Mouse (Mus musculus): Measurements from ENCODE around the gene Mpst.

Mpst gene

DNA sequence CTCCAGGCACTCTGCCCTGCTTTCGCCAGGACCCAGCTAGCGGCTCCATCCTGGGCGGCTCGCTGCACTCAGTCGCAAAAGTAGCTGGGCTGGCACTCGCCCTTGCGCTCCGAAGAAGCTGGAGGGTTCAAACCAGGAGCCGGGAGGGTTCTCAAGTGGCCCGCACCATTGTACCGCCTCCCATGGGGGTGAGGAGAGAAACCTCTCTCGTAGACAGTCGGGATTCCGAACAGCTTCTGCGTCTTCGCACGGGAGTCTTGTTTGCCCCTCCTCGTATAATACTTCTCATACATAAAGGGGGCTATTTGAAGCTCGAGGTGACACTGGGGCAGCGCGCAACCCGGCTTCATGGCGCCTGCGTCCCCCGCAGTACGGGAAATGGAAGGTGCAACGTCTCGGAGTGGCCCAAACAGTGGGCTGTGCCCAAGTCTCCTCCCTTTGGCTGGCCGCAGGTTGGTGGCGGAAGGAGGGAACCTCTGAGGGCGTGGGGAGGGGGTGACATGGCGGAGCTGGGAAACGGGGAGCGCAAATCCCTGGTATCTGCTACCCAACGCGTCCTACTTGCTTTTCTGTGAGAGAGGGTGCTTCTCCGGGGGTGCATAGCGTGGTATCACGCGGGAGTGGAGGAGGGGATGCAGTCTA, at the start of gene Mpst:
TSS of gene Mpst (plus strand) at position 124 of the 642 bp plus-strand sequence.
- DNase-seq (ENCODE audit: low read depth, low spot score), result peak; percentile 85

DNA sequence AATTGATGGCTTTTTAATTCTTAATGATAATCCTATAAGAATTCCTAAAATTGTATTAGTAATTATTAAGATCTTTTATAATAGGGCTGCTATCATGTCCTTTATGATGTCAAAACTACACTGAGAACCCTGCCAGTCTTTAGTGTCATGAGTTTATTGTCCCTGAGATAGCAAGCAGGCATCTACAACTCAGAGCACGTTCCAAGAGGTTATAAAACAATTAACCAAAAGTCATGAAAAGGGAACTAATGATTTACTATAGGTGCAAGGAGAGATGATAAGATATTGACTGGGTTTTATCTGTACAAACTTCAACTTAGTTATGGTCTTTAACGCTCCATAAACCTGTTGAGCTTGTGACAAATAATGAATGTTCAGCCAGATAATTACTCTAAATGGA, 40.3 kb upstream of the Mpst start:
- no peak for DNase-seq (ENCODE audit: low read depth, low spot score)

DNA sequence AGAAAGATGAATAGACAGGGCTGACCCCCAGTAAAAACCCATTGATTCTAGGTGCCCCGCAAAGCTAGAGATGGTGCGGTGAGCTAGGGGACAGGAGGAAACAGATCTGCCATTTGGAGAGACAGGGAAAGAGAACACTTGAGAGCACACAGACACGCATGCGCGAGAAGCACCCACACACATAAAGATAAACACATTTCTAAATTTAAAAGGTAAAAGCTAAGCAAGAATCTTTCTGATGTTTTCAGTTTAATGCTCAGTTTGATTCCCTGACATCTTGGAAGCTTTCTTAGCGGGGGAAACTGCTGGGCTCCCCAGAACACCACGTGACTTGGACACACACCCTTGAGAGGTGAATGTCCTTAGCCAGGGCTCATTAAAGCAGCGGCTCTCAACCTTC, 39.3 kb upstream of the Mpst start:
- no peak for DNase-seq (ENCODE audit: low read depth, low spot score)

DNA sequence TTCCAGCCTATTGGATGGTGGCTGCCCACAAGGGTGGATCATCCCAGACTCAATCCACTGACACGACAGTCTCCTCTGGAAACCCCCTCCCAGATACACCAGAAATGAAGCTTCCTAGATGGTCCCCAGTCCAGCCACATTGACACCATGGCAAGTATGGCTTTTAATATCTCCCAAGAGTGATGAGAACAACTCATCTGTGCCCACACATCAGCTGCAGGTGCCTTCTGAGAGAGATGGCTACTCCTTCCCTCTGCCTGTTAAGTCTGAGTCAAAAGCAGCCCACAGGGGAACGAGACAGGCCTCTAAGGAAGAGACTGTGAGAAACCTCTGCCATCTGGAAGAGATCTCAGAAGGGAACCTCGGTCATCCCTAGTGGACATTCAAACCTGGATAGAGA, 38.4 kb upstream of the Mpst start:
- DNase-seq (ENCODE audit: low read depth, low spot score), result no peak

DNA sequence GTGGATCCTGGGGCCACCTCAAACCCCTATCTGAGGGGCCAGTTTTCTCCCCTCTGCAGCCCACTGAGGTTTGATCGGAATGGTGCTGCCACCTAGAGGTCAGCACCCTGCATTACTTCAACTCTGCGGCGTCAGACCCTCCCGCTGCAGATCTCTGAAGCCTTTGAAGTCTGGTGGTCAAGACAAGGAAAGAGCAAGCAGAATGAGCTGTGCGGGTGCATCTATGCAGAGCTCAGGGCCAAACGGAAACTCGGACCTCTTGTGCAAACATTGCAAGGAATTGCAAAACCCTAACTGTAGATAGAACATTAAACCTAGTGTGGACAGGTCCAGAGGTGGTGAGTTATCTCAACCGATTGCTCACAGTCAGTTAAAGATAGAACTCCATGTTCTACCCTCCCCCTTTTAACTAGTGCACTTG, 37.3 kb upstream of the Mpst start:
- DNase-seq (ENCODE audit: low read depth, low spot score), result no peak

DNA sequence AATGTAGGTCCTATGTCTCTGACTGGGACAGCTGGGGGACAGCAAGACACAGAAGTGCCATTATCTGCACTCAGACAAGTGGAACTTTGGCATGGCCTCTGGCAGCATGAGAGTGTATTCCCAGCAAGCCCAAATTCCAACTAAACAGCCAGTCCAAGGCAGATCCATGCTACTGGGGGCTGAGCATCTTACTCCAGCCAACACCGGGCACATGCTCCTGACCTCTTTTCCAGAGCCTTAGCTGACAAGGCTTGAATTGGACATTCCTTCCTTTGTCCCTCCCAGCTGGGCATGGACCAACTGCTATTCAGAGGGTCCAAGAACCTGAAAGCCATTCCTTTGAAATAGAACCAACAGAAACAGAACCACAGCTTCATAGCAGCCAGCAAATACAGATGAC, 36.6 kb upstream of the Mpst start:
- no peak for DNase-seq (ENCODE audit: low read depth, low spot score)

DNA sequence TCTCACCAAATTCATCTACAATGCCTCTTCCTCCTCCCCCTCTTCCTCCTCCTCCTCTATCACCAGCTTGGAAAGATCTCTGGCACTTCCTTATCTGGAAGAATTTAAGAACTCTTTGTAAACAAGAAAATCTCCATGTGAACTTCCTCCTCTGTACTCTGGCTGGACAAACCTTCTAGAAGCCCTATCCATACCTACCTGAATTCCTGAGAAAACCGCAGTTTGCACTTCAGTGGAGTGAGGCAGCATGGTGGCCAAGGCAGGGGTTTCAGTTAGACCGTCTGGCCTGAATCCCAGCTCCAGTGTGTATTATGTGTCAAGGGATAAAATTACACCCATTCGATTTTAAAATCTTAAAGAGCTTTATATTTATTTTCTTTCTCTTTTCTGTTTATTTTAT, 33.4 kb upstream of the Mpst start:
- no peak for DNase-seq (ENCODE audit: low read depth, low spot score)

DNA sequence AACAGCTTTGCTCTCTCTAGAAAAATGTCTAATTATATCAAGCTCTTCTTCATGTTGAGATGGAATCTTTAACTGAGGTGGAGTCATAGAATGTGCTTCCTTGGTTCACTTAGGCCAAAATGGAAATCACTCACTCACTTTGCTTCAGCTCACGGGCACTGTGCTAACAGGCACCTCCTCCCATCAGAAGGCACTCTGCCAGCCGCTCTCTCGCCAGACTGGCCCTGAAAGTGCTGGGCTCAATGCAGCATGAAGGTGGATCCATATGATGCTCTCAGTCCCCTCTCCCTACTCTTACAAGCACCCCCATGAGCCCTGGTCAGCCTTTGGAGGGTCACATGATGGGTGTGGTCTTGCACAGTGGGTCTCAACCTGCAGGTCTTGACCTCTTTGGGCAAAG, 32.0 kb upstream of the Mpst start:
- DNase-seq (ENCODE audit: low read depth, low spot score), result no peak

DNA sequence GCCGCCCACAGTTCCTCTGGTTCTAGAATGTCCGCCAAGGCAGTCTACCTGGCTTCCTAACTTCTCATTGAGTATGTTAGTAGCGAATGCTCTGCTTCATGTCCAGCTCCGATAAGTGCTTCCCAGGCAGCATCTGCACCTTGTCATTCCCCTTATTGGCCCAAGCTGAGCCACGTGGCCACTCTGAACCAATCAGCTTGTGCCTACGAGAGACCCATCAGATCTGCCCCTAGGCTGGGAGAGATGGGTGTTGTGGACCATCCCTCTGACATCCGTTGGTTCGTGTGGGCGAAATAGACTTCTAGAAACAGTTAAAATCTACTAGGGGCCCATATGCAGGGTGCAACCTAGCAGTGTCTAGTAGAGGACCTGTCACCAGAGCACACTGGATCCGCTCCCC, 28.4 kb upstream of the Mpst start:
- DNase-seq (ENCODE audit: low read depth, low spot score), result no peak

DNA sequence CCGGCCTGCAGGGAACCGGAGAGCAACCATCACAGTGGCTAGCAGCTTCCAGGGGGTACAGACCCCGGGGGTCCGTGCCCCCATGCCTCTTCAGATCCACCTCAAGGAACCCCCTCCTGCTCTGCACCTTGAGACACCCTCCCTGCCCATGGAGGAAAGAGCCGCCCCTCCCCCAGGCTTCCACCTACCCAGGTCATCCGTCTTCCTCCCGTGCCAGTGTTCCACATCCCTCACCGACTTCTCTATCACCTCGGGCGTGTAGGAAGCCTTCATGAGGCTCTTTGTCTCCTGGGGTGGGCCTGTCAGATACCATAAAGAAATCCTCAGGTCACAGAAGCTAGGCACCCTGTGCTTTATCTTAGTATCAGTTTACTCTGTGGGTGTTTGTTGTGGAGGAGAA, 27.7 kb upstream of the Mpst start:
- DNase-seq (ENCODE audit: low read depth, low spot score), result no peak

DNA sequence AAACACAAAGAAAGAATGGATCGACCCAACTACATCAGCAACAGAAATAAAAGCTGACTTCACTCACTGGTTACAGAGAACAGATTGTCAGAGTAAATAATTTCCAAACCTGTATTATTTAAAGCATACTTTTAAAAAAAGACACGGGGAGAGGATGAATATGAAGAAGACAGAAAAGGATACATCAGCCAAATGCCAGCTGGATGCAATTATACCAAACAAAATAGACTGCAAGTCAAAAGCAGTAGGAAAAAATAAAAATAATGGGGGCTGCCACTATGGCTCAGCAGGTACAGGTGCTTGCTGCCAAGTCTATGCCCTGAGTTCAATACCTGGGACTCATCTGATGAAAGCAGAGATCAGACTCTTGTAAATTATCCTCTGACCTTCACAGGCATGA, 26.0 kb upstream of the Mpst start:
- DNase-seq (ENCODE audit: low read depth, low spot score), result peak; percentile 65

DNA sequence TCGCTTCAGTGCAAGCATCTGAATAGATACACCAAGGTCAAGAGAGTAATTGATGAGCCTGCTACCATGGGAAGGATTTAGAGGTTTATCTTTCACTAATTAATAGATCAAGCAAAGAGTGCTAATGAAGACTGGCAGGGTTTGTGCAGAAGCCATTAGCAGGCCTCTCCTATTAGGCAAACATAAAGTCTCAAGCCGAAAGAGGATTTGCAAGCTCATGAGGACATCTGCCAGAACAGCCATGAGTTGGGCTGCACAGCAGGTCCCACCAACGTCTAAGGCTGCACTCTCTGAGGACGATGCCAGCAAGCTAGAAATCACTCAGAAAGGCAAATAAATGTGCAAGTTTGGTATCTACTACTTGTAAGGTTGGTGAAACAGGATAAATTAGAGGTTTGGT, 25.5 kb upstream of the Mpst start:
- no peak for DNase-seq (ENCODE audit: low read depth, low spot score)

DNA sequence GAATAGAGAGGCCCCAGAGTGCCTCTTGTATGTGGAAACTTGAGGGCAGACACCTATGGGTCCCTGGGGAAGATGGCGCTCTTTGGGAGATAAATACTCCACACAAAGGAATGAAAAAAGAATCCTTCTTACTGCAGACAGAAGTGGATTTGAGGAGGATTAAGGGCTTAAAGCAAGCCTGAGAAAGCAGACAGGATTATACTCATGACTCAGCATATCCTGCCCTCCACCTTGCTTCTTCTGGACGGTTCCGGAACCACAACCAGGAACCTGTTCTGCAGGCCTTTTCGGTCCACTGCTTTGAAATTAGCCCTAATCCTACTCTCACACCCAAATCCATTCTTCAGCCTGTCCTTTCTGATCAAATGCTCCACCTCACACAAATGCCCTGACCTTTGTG, 24.1 kb upstream of the Mpst start:
- no peak for DNase-seq (ENCODE audit: low read depth, low spot score)

DNA sequence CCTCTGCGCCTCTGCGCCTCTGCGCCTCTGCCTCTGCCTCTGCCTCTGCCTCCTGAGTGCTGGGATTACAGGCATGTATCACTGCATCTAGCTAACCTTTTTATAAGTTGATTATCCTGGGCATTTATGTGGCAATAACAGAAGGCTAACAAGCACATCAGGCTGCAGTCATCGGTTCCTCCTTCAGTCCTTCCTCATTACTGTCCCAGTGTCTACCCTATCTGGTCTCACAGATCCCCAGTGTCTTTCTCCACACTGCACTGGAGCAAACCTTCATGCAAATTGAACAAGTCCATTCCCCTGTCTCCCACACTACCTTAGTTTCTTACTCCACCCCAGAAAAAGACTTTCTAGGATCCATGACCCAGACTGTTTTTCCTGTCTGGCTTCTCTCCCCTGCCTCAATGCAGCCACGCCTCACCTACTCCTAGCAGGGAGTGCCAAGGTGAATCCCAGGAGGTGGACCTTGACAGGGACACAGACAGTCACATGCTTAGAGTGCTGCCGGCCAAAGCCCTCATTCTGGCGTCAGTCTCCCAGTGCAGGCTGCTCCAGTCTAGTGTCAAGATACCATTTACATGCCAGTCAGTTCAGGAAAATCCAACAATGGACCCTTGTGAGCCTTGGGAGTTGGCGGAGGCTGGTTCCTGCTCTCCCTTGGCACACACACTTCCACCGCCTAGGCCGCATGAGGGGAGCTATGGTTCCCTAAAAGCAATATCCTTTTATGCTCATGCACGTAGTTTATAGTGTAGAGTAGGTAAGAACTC, 22.6 kb upstream of the Mpst start:
- DNase-seq (ENCODE audit: low read depth, low spot score), result no peak

DNA sequence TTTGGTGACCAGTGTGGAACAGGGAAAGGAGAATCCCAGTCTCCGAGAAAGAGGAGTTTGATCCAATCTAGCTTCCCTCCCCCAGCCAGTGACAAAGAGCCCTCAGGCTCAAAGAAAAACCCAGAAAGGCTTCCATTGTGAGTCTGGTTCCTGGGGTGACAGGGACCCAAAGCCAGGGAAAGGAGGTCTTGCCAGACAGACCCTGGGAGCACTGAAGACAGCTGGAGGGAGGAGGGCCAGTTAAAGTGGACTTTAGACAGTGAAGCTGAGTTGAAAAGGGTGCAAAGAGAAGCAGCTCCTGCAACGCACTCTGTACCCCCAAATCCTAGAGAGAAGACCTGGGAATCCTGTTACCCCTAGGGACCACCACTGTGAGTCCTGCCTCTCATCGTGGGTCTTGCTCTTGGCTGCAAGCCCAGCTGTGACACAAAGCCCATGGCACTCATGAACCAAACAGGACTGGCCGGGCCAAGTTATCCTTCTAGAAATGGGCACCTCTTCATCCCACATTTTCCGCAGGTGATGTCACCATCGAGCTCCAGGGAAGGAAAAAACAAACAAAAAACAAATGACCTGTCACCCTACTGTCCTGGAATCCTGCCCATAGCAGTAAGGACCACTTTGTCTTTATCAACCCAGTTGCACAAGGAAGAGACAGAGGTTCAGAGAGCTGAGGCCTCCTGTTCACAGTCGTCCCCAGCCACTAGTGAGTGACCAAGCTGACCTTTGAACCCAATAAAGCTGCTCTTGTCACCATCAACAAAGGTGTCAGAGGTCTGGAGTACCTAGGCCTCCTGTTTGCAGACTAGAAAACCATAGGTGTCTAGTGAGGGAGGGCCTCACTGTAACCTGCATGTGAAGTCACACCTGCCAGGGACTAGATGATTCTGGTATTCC, 21.7 kb upstream of the Mpst start:
- DNase-seq (ENCODE audit: low read depth, low spot score), result no peak

DNA sequence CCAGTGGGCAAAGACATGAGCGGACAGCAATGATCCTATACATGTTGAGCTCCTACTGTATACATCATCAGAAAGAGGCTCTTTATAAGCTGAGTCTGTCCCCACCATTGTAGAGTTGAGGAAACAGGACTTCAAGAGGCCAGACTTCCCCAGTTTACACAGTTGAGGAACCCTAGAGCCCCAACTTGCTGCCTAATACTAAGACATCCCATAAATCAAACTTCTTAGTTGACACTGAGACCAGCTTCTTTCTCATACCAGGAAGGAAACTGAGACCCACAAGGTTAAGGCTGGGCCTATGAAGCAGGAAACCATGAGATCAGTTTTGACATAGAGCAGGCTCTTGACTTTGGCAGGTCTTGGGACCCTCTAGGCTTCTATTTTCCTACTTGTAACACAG, 20.7 kb upstream of the Mpst start:
- no peak for DNase-seq (ENCODE audit: low read depth, low spot score)

DNA sequence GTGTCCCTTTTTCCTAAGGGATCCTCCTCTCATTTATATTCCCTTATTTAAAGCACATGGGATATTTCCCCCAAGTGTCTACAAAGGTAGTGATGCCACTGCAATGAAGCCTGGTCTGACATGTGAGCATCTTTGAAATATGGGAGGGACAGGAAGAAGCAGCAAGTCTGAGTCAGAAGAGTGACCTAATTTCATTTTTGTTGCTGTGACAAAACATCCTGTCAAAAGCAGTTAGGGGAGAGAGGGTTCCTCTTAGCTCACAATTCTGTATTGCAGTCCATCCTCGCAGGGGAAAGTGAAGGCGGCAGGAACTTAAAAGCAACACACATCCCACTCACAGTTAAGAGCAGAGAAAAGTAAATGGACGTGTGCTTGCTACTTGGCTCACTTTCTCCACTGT, 15.4 kb upstream of the Mpst start:
- no peak for DNase-seq (ENCODE audit: low read depth, low spot score)

DNA sequence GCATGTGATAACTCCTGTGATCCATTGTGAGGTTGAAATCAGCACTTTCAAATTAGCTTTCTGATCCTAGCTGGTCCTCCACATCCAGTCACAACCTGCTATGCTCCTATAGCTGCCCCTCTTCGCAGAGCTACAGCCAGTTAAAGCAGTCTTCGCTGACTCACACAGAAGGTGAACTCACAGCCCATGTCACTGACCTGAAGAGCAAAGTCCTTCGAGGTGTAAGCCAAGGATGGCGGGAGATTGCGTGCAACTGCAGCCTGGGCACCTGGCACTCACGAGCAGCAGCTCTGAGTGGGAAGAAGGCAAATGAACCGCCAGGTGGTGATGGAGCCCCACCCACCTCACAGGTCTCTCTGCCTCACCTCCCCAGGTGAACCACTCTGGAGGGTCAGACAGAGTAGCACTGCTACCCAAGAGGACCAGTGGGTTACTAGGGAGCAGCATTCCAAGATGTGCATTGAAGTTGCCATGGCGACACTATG, 10.7 kb upstream of the Mpst start, which contains the start of gene Tex33:
TSS of gene Tex33 (minus strand) at position 435 of the 485 bp plus-strand sequence.
- no peak for DNase-seq (ENCODE audit: low read depth, low spot score)

DNA sequence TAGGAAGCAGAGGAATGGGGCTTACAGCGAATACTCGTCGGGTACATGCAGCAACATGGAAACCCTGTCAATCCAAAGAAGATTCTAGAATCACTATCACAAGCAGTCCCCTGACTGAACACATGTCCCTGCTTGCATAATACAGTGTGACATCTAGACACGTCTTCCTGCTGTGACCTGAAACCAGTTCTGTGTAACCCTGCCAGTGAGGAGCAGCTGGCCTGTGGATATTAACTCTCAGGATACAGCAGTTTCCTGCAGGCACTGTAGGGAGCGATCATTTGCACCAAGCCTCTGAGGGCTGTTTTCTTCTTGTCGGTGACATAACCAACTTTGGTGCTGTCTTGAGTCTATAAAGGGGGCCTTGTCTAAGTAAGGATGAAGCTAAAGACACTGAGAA, 4.9 kb upstream of the Mpst start:
- no peak for DNase-seq (ENCODE audit: low read depth, low spot score)

DNA sequence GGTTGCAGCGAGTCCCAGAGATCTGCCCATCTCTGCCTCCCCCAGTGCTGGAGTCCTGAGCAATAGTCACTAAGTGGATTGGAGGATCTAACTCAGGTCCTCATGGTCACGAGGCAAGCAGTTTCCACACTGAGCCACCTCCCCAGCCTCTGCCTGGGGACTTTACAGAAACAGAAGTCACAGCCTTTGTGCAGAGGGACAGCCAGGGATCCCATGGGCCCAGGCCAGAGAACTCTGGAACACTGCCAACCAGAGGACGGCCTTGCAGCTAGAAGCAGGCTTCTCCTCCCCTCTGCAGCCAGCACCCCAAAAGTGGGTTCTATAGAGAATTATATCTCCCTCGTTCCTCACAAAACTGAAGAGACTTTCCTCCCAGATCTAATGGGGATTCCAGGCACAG, 4.3 kb upstream of the Mpst start:
- no peak for DNase-seq (ENCODE audit: low read depth, low spot score)

DNA sequence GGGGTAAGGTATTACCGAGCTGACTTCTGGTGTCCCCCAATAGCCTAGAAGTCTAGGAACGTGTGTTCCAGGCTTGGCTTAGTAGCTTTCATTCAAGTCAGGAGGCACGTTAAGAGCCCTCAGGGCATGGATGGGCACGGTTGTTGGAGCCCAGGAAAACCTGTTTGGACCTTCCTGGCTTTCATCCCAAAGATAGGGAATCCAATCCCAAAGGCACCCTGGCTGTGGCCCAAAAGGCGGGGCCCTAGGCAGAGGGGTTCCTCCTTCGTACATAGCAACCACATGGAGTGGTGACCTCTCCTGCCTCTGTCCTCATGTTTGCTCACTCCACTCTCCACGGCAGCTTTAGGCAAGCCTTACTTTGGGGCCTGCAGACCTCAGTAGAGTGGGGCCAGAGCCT, 3.8 kb upstream of the Mpst start:
- DNase-seq (ENCODE audit: low read depth, low spot score), result no peak

DNA sequence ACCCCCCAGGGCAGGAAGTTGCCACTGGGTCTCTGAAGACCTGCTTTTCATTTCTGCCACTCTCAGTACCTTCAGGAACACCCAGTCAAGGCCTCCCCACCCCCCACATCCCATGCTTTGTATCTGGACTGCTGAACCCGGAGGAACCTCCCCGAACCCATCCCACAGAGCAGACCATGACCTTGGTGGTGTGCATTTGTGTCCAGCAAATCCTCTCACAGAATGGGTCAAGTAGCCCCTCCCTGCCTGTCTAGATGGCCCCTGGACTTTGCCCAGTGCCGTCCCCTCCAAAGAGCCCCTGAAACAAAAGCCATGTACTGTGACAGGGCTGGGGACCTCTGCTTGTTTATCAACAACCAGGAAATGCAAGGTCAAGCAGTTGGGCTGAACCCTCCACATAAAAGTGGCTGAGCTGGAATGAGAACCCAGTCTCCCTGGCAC, 2.9 kb upstream of the Mpst start:
- DNase-seq (ENCODE audit: low read depth, low spot score), result no peak

Data from telencephalon, adult 2 months (tissue).